Mouse (Mus musculus) limb, embryonic 13.5 days (tissue): Measurements from ENCODE around the gene Dusp23. TPM values are rescaled to one million over a fixed set of nuclear protein-coding genes. Genes with fewer than 3 reads are reported as not detected.

Source experiments
- ATAC-seq: fragments of 200-750 bp; cut with Nextera tagmentation; 2 replicates; pipeline ENCODE4 v1.8.0; 2017; ENCODE audit warnings: low read depth, moderate number of reproducible peaks, moderate TSS enrichment; ENCODE audit not compliant: low FRiP score
- H3K27ac ChIP-seq: fragments of 300-500 bp; sonication (generic); 2 replicates; pipeline ENCODE4 v1.5.1; 2015; ENCODE audit warnings: inconsistent platforms, mild to moderate bottlenecking, moderate library complexity
- H3K27me3 ChIP-seq: fragments of 300-500 bp; sonication (generic); 2 replicates; pipeline ENCODE4 v1.6.1; 2015; ENCODE audit warnings: mild to moderate bottlenecking, inconsistent platforms
- H3K36me3 ChIP-seq: fragments of 300-500 bp; sonication (generic); 2 replicates; pipeline ENCODE4 v1.6.1; 2015; ENCODE audit warnings: inconsistent platforms, mild to moderate bottlenecking, moderate library complexity
- H3K4me1 ChIP-seq: fragments of 300-500 bp; sonication (generic); 2 replicates; pipeline ENCODE4 v1.6.1; 2015; ENCODE audit warnings: inconsistent platforms
- H3K4me2 ChIP-seq: fragments of 300-500 bp; sonication (generic); replicated peaks from 2 replicates; pipeline ENCODE4 v1.6.1; 2015; ENCODE audit warnings: inconsistent platforms, mild to moderate bottlenecking, moderate library complexity
- H3K4me3 ChIP-seq: fragments of 300-500 bp; sonication (generic); 2 replicates; pipeline ENCODE4 v1.5.1; 2015; ENCODE audit warnings: moderate library complexity, mild to moderate bottlenecking, inconsistent platforms
- H3K9ac ChIP-seq: fragments of 300-500 bp; sonication (generic); 2 replicates; pipeline ENCODE4 v1.6.1; 2015; ENCODE audit warnings: mild to moderate bottlenecking, inconsistent platforms
- H3K9me3 ChIP-seq: fragments of 300-500 bp; sonication (generic); 2 replicates; pipeline ENCODE4 v1.6.1; 2016; ENCODE audit warnings: inconsistent platforms
- WGBS: fragments of 180-500 bp; shearing (Covaris S2); methylation state at CpG from one replicate; pipeline ENCODE4 v1.1.7; 2015; 5-methylcytosine and 5-hydroxymethylcytosine counted together
- polyA plus RNA-seq: library from polyadenylated mRNA; unstranded; fragments of >200 nt; fragmentation: Nextera tagmentation; extraction: Ambion mirVana; gene quantifications from 2 replicates; pipeline ENCODE4 v1.2.1, GENCODE M21; 2015

Gene Dusp23
- polyA plus RNA-seq, 1 experiment from 2014 or later = 10.1 TPM

- ATAC-seq = peak; percentile 79
- Histone ChIP-seq H3K36me3 (no peaks in the 10 kb centered on the region), H3K9me3 (no peaks in the 10 kb centered on the region), H3K27me3 (peaks cover 14% of the 10 kb centered on the region), H3K4me3 (no peak overlapping the region), H3K4me2 (peak overlapping the region; percentile 70), H3K9ac (no peak overlapping the region), H3K27ac (no peak overlapping the region; the same call in 1 of the 2 replicates), H3K4me1 (peaks cover 21% of the 10 kb centered on the region)
- 7% methylated on average over 4 of the region's 4 CpGs for WGBS
Observed at GRCm38 (mm10) chr1:172618141-172618540, 14.6 kb downstream of the Dusp23 start.

- ATAC-seq = peak; percentile 4; the same call in 1 of the 2 replicates
- Histone ChIP-seq H3K9ac (peak overlapping the region; percentile 53; the same call in 1 of the 2 replicates), H3K27ac (no peak overlapping the region; the same call in 1 of the 2 replicates), H3K4me1 (peaks cover 21% of the 10 kb centered on the region), H3K4me3 (peak overlapping the region; percentile 36), H3K9me3 (no peaks in the 10 kb centered on the region), H3K27me3 (peaks cover 14% of the 10 kb centered on the region), H3K36me3 (no peaks in the 10 kb centered on the region), H3K4me2 (peak overlapping the region; percentile 70)
- WGBS = 19% methylated on average over 14 of the region's 14 CpGs
Observed at GRCm38 (mm10) chr1:172617365-172618076, 15.2 kb downstream of the Dusp23 start.

GRCm38 (mm10) chr1:172616537-172617300 is 16.0 kb downstream of the Dusp23 start:
- 11% methylated on average over 22 of the region's 22 CpGs for WGBS
- ATAC-seq = peak; percentile 34; the same call in 1 of the 2 replicates
- no peak overlapping the region; the same call in 1 of the 2 replicates for H3K27ac ChIP-seq

GRCm38 (mm10) chr1:172615412-172615811 is 17.4 kb downstream of the Dusp23 start:
- no peaks in the 10 kb centered on the region for H3K36me3 ChIP-seq
- ATAC-seq = no peak
- WGBS = 60% methylated on average over 4 of the region's 4 CpGs
- no peak overlapping the region for H3K27ac ChIP-seq
- H3K4me3 ChIP-seq = no peak overlapping the region
- H3K9me3 ChIP-seq = no peaks in the 10 kb centered on the region
- H3K9ac ChIP-seq = no peak overlapping the region
- peaks cover 7% of the 10 kb centered on the region for H3K27me3 ChIP-seq
- H3K4me2 ChIP-seq = no peak overlapping the region
- peaks cover 21% of the 10 kb centered on the region for H3K4me1 ChIP-seq

More at GRCm38 (mm10) chr1:172616537-172617300, 16.0 kb downstream of the Dusp23 start:
- Histone ChIP-seq H3K27me3 (peaks cover 14% of the 10 kb centered on the region), H3K4me1 (peaks cover 21% of the 10 kb centered on the region), H3K4me3 (peak overlapping the region; percentile 36), H3K36me3 (no peaks in the 10 kb centered on the region), H3K9ac (peak overlapping the region; percentile 53), H3K9me3 (no peaks in the 10 kb centered on the region), H3K4me2 (peak overlapping the region; percentile 70)

- Histone ChIP-seq H3K4me2 (no peak overlapping the region), H3K4me3 (no peak overlapping the region), H3K27ac (no peak overlapping the region), H3K9ac (no peak overlapping the region), H3K27me3 (peaks cover 3% of the 10 kb centered on the region; the same call in 1 of the 2 replicates), H3K36me3 (no peaks in the 10 kb centered on the region), H3K9me3 (no peaks in the 10 kb centered on the region), H3K4me1 (peaks cover 21% of the 10 kb centered on the region)
- WGBS = 89% methylated on average over 10 of the region's 10 CpGs
- no peak for ATAC-seq
Observed at GRCm38 (mm10) chr1:172614654-172615053, 18.1 kb downstream of the Dusp23 start.

GRCm38 (mm10) chr1:172612745-172613144 is 20.0 kb downstream of the Dusp23 start:
- WGBS = 46% methylated on average over 1 of the region's 1 CpGs

GRCm38 (mm10) chr1:172611304-172611703 is 21.5 kb downstream of the Dusp23 start:
- no peak overlapping the region for H3K27ac ChIP-seq
- no peak overlapping the region for H3K9ac ChIP-seq
- peaks cover 3% of the 10 kb centered on the region; the same call in 1 of the 2 replicates for H3K27me3 ChIP-seq
- no peaks in the 10 kb centered on the region; the same call in 1 of the 2 replicates for H3K4me1 ChIP-seq
- H3K4me3 ChIP-seq = no peak overlapping the region
- ATAC-seq = no peak
- 81% methylated on average over 10 of the region's 10 CpGs for WGBS
- H3K4me2 ChIP-seq = no peak overlapping the region
- no peaks in the 10 kb centered on the region for H3K36me3 ChIP-seq
- H3K9me3 ChIP-seq = no peaks in the 10 kb centered on the region

More at GRCm38 (mm10) chr1:172612745-172613144, 20.0 kb downstream of the Dusp23 start:
- Histone ChIP-seq H3K27me3 (peaks cover 3% of the 10 kb centered on the region; the same call in 1 of the 2 replicates), H3K9me3 (no peaks in the 10 kb centered on the region), H3K27ac (no peak overlapping the region), H3K36me3 (no peaks in the 10 kb centered on the region), H3K4me1 (peaks cover 14% of the 10 kb centered on the region), H3K4me3 (no peak overlapping the region), H3K4me2 (no peak overlapping the region), H3K9ac (no peak overlapping the region)
- no peak for ATAC-seq

GRCm38 (mm10) chr1:172602326-172602725 is 30.4 kb downstream of the Dusp23 start, which contains the start of gene Fcrl6:
Gene Fcrl6, minus strand, starts transcription at chr1:172602551.
- H3K4me3 ChIP-seq = no peak within 1 kb of the TSS
- ATAC-seq = no peak
- no peaks in the 10 kb centered on the region for H3K4me1 ChIP-seq
- no peaks in the 10 kb centered on the region for H3K27me3 ChIP-seq
- H3K4me2 ChIP-seq = no peak within 1 kb of the TSS
- H3K36me3 ChIP-seq = no peaks in the 10 kb centered on the region
- WGBS = 67% methylated on average over 1 of the region's 1 CpGs
- H3K27ac ChIP-seq = no peak within 1 kb of the TSS
- H3K9ac ChIP-seq = no peak within 1 kb of the TSS
- no peaks in the 10 kb centered on the region for H3K9me3 ChIP-seq

GRCm38 (mm10) chr1:172594495-172594894 is 38.3 kb downstream of the Dusp23 start:
- 0 out of 2 replicates have a peak, but pooled peaks have one; percentile 36 for ATAC-seq
- H3K36me3 ChIP-seq = no peaks in the 10 kb centered on the region
- H3K27me3 ChIP-seq = no peaks in the 10 kb centered on the region
- H3K4me3 ChIP-seq = no peak overlapping the region
- no peaks in the 10 kb centered on the region for H3K4me1 ChIP-seq
- H3K4me2 ChIP-seq = no peak overlapping the region
- H3K9me3 ChIP-seq = no peaks in the 10 kb centered on the region
- H3K9ac ChIP-seq = no peak overlapping the region
- no peak overlapping the region for H3K27ac ChIP-seq

- no peaks in the 10 kb centered on the region for H3K4me1 ChIP-seq
Observed at GRCm38 (mm10) chr1:172593956-172594355, 38.8 kb downstream of the Dusp23 start.

GRCm38 (mm10) chr1:172593321-172593720 is 39.4 kb downstream of the Dusp23 start:
- H3K36me3 ChIP-seq = no peaks in the 10 kb centered on the region
- no peak for ATAC-seq
- H3K9me3 ChIP-seq = no peaks in the 10 kb centered on the region
- no peak overlapping the region for H3K4me2 ChIP-seq
- H3K9ac ChIP-seq = no peak overlapping the region
- WGBS = 68% methylated on average over 3 of the region's 3 CpGs
- H3K27me3 ChIP-seq = no peaks in the 10 kb centered on the region
- H3K4me1 ChIP-seq = no peaks in the 10 kb centered on the region
- no peak overlapping the region for H3K27ac ChIP-seq
- no peak overlapping the region for H3K4me3 ChIP-seq

More at GRCm38 (mm10) chr1:172593956-172594355, 38.8 kb downstream of the Dusp23 start:
- no peak for ATAC-seq
- Histone ChIP-seq H3K27me3 (no peaks in the 10 kb centered on the region), H3K4me3 (no peak overlapping the region), H3K27ac (no peak overlapping the region), H3K4me2 (no peak overlapping the region), H3K9ac (no peak overlapping the region), H3K9me3 (no peaks in the 10 kb centered on the region), H3K36me3 (no peaks in the 10 kb centered on the region)
- WGBS = 81% methylated on average over 2 of the region's 2 CpGs

- no peak within 1 kb of the TSS for H3K9ac ChIP-seq
- H3K36me3 ChIP-seq = no peaks in the 10 kb centered on the region
- WGBS = 79% methylated on average over 7 of the region's 7 CpGs
- peaks cover 11% of the 10 kb centered on the region for H3K27me3 ChIP-seq
- H3K4me2 ChIP-seq = no peak within 1 kb of the TSS
- H3K4me1 ChIP-seq = peaks cover 10% of the 10 kb centered on the region
- no peaks in the 10 kb centered on the region for H3K9me3 ChIP-seq
- no peak within 1 kb of the TSS for H3K27ac ChIP-seq
- no peak within 1 kb of the TSS for H3K4me3 ChIP-seq
- no peak for ATAC-seq
Observed at GRCm38 (mm10) chr1:172590385-172590784, 42.4 kb downstream of the Dusp23 start, which contains the start of gene Slamf8. Gene Slamf8, minus strand, starts transcription at chr1:172590568.
